Mouse (Mus musculus) A20 (cell line): ENCODE results near the gene Gabpb2.

Experiments
- DNase-seq: peaks from one replicate; pipeline ENCODE4 v3.0.0-alpha.2; 2011; ENCODE audit warnings: low read depth, low spot score

Gene Gabpb2

DNA sequence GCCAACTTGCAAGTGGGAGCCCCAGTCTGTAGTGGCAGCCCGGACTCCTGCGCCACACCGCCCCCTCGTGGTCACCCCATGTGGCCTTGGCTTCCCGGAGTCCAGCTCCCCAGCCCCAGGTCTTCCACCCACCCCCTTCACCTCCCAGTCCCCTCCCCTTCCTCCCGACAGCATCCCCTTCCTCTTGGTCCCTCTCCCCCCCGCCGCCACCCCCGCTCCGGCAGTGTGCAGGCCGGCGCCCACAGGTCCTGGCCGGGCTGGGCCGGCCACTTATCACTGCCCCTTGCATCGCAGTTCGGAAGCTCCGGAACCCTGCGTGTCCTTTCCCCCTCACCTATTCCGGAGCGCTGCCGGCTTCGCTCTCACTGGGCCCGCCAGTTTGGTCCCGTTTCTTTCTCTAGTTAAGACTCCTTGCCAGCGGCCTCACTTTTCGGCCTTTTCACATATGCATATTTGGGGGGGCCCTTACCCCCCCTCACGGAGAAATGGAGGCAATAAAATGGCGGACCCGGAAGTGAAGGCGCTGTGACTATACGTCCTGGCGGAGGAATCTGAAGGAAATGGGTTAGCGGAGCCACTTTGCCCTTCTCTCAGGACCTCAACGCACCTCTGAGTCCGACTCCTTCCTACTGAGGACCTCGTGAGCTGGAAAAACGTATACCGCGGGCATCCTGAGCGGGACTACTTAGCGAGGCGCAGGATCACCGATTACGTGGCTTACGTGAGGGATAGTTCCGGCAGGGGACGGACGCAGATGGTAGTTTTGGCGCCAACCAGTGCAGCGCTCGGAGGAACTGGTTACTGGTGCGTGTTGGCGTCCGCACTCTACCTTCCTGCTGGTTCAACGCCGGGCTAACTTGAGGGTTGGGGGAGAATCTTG lies at the start of gene Gabpb2:
Gene Gabpb2 (minus strand): TSS at position 662 of the 880 bp plus-strand sequence.
- peak; percentile 99 for DNase-seq

DNA sequence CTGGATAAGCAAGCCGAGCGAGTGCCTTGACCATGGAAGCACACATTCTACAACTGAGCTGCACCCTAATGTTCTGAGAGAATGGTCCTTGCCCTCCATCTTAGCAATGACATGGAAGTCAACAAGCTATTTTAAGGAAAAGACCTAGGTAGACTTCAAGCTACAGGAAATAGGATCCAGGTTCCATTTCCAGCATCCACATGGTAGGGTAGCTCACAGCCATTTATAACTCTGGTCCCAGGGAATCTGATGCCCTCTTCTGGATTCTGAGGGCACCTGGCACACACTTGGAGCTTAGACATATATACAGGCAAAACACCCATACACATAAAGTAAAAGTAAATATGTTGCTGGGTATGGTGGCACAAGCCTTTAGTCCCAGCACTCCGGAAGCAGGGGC lies 48.3 kb upstream of the Gabpb2 start:
- no peak for DNase-seq

DNA sequence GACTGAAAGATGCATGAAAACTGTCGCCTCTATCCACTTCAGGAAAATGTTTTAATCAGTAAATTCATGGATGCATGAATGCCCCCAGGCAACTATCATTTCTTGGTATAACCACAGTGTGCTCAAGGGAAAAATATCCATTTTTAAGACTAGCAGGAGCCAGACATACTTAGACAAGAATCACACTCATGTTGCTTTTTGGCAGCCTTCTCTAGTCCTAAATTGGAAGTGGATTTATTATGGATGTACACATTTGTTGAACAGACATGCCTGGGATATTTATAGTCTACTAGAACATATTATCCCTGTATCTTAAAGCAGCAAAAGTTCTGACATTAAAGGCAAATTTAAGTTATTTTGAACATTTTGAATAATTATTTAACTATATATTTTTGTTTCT lies 47.0 kb upstream of the Gabpb2 start:
- DNase-seq = no peak

- peak; percentile 68 for DNase-seq
These were observed 45.5 kb upstream of the Gabpb2 start for GRCm38 (mm10) chr3:95263089-95263739.

GRCm38 (mm10) chr3:95261975-95262374 lies 44.3 kb upstream of the Gabpb2 start:
- no peak for DNase-seq

GRCm38 (mm10) chr3:95256931-95257330 lies 39.2 kb upstream of the Gabpb2 start:
- no peak for DNase-seq

- no peak for DNase-seq
These were observed 33.2 kb upstream of the Gabpb2 start, which contains the start of gene Bnipl for GRCm38 (mm10) chr3:95250783-95251424. TSS of gene Bnipl (minus strand) at chr3:95251193.

DNA sequence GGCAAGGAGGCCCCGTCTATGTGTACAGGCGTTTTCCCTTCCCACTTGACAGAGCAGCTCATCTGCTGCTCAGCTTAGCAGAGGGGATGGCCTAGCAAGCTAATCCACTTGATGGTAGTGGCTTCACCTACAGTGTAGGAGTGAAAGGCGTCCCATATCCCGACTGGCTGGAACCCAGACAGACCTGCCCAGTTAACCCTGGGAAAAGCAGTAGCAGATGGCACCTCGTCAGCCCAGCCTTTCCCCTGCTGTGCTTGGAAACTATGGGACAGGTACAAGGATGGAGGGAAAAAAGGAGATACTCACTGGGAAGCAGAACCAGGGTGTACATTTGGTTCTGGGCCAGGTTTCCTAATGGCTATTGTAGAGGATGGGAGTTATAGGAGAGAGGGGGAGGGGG lies 32.6 kb upstream of the Gabpb2 start:
- DNase-seq = no peak

- no peak for DNase-seq
These were observed 30.1 kb upstream of the Gabpb2 start for GRCm38 (mm10) chr3:95247660-95248336.

DNA sequence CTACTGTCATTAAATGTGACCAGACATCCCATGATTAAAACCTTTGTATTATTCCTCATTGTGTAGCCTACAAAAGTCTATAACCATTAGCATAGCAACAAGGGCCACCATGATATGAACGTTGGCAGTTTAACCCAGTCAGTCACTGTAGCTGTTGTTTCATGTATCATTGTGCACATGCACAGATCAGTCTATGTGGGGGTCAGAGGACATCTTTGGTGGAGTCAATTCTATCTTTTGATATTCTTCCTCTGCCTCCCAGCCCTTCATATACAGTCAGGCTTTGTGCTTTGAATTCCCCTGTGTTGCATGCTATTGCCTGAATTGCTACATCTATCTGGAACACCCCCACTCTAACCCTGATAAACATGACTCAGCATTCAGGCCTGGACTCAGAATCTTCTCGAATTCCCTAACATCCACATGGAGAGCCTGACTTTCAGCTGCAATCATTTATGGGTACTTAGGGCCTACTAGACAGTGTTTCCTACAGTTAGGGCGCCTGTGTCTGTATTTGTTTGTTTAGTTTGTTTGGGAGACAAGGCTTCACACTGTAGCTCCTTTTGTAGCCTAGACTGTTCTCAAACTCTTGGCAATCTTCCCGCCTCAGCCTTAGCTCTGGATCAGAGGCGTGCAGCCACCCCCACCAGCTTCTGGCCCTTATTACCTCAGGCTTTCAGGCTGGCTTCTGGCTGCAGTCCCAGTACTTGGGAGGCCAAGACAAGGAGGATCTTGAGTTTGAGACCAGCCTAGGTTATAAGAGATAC lies 28.9 kb upstream of the Gabpb2 start:
- DNase-seq = no peak

DNA sequence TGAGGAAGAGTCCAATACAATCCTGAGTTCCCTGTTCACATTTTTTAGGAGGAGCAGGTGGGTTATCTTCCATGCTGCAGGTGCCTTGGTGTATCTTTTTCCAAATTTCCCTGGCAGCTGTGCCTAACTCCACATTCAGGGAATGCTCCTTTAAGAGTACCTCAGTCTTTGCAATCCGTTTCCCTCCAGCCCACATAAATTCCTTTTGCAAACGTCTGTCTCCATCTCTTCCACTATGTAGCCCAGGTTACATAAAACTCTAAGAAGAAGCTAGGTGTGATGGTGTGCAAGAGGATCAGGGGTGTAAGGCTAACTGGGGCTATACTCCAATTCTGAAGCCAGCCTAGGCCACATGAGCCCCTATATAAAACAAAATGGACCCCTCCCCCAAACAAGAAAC lies 25.4 kb upstream of the Gabpb2 start:
- no peak for DNase-seq

DNA sequence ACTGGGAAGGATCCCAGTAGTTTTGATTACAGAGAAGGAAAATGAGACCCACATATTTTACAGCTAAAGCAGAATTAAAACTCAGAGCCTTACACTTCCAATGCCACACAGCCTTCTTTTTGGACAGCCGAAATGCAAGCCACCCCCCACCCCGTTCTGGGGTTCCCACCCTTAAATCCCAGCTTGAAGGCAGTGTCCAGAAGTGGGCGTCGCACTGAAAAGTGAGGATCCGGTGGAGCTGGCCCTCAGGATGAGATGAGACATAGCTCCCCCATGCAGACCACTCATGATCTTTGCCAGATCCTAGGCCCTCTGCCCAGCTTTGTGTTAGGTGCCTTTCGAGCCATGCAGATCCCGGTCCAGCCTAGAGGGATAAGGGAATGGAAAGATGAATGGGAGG lies 23.8 kb upstream of the Gabpb2 start, which contains the start of gene Gm128:
Gene Gm128 (minus strand): TSS at position 101 of the 400 bp plus-strand sequence.
- DNase-seq = no peak

DNA sequence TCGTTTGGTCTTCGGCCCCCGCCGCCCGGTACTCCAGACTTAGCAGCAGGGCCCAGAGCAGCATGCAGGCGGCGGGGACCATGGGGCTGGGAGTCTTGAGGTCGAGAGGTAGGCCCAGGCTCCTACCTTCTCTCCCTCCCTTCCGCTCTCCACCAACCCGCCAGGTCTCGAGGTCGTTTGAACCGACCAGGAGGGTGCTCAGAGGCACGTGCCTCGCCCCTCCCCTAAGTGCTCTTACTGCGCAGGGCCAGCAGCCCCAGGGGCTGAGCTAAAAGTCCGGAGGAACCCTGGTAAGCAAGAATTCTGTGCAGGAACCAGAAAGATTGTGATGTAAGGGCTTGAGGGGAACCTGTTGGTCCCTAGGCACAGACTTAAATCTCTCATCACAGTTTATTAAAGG lies 23.2 kb upstream of the Gabpb2 start:
- no peak for DNase-seq

- DNase-seq = no peak
These were observed 22.3 kb upstream of the Gabpb2 start for GRCm38 (mm10) chr3:95239971-95240370.

- peak; percentile 33 for DNase-seq
These were observed 21.3 kb upstream of the Gabpb2 start for GRCm38 (mm10) chr3:95239022-95239421.

DNA sequence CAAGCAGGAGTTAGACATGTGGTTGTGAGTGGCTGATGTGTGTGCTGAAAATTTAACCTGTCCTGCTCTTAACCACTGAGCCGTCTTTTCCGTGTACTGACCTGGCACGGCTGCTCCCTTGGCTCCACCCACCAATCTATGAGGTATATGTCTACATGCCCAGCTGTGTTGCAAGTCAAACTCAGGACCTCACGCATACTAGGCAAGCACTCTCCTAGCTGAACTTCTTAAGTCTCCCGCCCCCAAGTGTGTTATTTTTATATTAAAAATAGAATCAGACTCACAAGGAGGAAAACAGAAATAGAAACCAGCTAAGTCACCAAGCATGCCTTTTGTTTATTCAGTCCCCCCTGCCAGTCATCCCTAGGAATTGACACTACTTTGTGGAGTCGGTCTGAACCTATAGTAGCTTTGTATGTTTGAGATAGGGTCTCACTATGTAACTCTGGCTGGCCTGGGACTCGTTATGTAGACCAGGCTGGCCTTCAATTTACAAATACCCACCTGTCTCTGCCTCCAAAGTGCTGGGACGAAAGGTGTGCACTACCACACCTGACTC lies 19.9 kb upstream of the Gabpb2 start:
- DNase-seq = no peak

DNA sequence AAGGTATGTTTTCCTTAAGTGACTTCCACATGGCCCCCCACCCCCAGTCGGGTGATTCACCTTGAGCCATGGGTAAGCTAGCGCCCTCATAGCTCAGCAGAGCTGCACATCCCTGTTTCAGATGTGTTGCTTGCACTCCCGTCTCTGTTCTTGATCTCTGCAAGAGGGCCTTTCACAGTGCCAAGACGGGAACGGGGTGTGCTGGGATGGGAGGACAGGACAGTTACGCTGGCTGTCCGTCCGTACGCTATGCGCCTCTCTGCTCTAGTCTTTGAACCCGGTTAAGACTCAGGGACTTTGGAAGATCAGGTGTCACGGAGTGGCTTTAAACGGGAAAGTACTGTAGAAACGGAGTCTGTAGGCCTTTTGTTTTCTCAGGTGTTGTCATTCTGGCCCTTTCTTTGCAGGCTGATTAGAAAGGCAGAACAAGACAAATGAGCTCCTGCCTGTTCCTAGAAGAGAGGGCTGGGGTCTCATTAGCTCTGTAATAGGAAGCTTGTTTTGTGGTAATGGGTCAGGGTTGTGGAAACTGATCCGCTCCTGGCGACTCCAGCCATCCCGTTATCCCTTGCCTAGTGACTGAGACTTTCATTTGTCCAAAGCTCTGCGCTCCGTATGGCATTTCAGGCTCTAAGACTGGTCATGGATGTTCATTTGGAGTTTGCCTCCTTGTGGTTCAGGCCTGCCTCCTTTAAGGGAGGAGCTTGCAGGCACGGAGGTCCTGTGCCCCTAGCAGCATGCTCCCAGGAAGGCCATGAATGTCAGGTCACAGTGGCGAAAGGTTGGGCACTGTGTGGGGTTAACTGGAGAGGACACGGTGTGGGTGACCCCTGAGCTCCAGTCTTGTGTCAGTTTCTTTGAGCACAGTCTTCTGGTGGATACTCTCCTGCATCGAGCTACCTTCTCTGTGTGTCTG lies 17.9 kb upstream of the Gabpb2 start:
- DNase-seq = no peak

DNA sequence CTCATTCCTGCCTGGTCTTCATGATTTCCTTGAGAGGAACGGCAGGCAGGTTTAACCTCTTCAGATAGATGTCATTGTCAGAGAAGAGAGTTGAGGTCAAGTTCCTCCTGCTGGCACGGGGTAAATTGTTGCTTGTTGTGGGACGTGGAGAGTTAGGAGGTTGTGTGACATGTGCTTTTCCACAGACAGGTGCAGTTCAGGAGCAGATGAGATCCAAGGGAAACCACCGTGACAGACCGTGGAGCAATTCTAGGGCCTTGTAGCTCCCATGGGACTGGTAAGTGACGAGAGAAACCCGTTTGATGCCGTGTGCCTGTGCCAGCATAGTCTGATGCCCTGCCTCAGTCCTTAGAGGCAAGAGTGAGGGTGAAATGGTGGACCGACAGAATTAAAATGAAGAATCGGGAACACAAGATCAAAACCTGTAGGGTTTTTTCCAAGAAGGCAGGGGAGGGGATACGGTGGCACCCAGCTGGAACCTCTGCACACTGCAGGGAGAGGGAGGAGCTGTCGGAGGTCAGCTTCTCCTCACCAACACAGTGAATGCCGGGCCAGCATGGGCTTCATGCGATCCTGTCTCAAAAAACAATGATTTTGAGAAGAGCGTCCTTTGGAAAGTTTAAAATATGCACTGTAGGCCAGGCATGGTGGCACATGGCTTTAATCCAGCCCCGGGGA lies 15.7 kb upstream of the Gabpb2 start:
- DNase-seq = no peak

- no peak for DNase-seq
These were observed 15.1 kb upstream of the Gabpb2 start for GRCm38 (mm10) chr3:95232771-95233170.
